Mouse (Mus musculus): Measurements from ENCODE around the gene Itgb2l. TPM values are rescaled to one million over a fixed set of nuclear protein-coding genes. Genes with fewer than 3 reads are reported as not detected.

Gene Itgb2l
- polyA plus RNA-seq, 1 experiment from 2014 or later, result 0.10 TPM

DNA sequence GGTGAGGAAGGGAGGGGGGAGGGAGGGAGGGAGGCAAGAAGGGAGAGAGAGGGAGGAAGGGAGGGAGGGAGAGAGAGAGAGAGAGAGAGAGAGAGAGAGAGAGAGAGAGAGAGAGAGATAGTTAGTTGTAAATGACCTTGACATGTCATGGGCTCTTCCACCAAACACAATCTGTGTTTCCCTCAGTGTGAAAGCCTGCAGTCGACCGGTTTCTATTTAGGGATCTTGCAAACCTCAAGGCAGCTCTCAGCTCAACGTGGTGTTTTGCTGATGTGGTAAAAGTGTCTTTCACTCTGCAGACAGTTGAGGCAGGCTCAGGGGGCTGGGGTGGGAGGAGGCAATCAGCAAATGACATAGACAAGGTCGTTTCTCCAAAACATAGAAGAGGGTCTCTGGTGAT, 37.1 kb downstream of the Itgb2l start:
- Histone ChIP-seq H3K4me2 (ENCODE audit: low read depth, low read length) (no peak overlapping the region), H3K4me3 (ENCODE audit: low read depth, low read length) (no peak overlapping the region), H3K36me3 (ENCODE audit: control insufficient read depth, insufficient read depth, low read length) (no peaks in the 10 kb centered on the region), H3K27me3 (replicated peaks; ENCODE audit: control insufficient read depth, insufficient read depth, low read length) (no peaks in the 10 kb centered on the region), H3K9me3 (ENCODE audit: control insufficient read depth, low read length) (no peaks in the 10 kb centered on the region), H3K4me1 (ENCODE audit: control insufficient read depth, insufficient read depth, low read length) (no peaks in the 10 kb centered on the region), H3K27ac (replicated peaks; ENCODE audit: low read depth, low read length) (no peak overlapping the region), H3K9ac (ENCODE audit: low read depth, low read length) (no peak overlapping the region)
- ATAC-seq (ENCODE audit: low read depth) (no peak), DNase-seq (ENCODE audit: low spot score) (no peak)
- WGBS, result 52% methylated on average over 4 of the region's 4 CpGs

DNA sequence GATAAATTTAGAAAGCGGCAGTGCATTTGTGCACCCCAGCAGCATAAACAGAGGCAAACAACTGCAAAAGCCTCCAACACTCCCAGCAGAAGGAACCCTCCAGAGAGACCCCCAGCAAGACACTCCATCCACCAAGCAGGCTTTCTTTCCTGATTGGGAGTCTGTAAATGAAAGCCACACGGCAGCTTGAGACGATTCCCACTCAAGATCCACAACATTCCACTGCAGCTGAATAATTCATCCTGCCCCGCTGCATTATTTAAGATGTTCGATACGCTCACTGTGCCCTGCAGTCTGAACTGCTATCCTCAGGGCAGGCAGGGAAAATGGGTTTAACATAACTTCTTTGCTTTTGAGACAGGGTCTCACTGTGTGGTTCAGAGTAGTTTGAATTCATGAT, 41.1 kb downstream of the Itgb2l start:
- Histone ChIP-seq H3K27ac (replicated peaks; ENCODE audit: low read depth, low read length) (no peak overlapping the region), H3K9me3 (ENCODE audit: control insufficient read depth, low read length) (no peaks in the 10 kb centered on the region), H3K4me1 (ENCODE audit: control insufficient read depth, insufficient read depth, low read length) (no peaks in the 10 kb centered on the region), H3K9ac (ENCODE audit: low read depth, low read length) (no peak overlapping the region), H3K36me3 (ENCODE audit: control insufficient read depth, insufficient read depth, low read length) (no peaks in the 10 kb centered on the region), H3K4me3 (ENCODE audit: low read depth, low read length) (no peak overlapping the region), H3K27me3 (replicated peaks; ENCODE audit: control insufficient read depth, insufficient read depth, low read length) (no peaks in the 10 kb centered on the region), H3K4me2 (ENCODE audit: low read depth, low read length) (no peak overlapping the region)
- ATAC-seq (ENCODE audit: low read depth), result no peak
- 45% methylated on average over 6 of the region's 6 CpGs for WGBS
- peak; percentile 44 for DNase-seq (ENCODE audit: low spot score)

DNA sequence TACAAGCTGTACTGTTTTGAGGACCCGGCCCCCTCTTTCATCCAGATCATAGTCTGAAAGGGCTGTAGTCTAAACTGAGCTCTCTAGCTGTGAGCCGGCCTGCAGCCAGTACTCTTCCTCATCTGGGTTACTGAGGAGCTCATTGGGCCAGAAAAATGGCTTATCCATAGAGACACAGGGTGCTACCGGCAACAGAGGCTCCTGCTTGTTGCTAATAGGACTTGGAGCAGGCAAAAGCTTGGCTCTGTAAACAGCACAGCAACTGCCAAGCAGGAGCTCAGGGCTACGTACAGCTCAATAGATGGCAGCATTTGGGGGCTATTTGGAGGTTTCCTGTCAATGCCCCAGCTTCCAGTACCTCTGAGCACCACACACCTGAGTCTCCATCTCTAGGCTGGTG, 43.4 kb downstream of the Itgb2l start:
- Histone ChIP-seq H3K27ac (replicated peaks; ENCODE audit: low read depth, low read length) (no peak overlapping the region), H3K27me3 (replicated peaks; ENCODE audit: control insufficient read depth, insufficient read depth, low read length) (no peaks in the 10 kb centered on the region), H3K4me3 (ENCODE audit: low read depth, low read length) (no peak overlapping the region), H3K9me3 (ENCODE audit: control insufficient read depth, low read length) (no peaks in the 10 kb centered on the region), H3K9ac (ENCODE audit: low read depth, low read length) (no peak overlapping the region), H3K4me2 (ENCODE audit: low read depth, low read length) (no peak overlapping the region), H3K4me1 (ENCODE audit: control insufficient read depth, insufficient read depth, low read length) (no peaks in the 10 kb centered on the region), H3K36me3 (ENCODE audit: control insufficient read depth, insufficient read depth, low read length) (no peaks in the 10 kb centered on the region)
- DNase-seq (ENCODE audit: low spot score) (no peak), ATAC-seq (ENCODE audit: low read depth) (no peak)
- WGBS, result 73% methylated on average over 4 of the region's 4 CpGs

DNA sequence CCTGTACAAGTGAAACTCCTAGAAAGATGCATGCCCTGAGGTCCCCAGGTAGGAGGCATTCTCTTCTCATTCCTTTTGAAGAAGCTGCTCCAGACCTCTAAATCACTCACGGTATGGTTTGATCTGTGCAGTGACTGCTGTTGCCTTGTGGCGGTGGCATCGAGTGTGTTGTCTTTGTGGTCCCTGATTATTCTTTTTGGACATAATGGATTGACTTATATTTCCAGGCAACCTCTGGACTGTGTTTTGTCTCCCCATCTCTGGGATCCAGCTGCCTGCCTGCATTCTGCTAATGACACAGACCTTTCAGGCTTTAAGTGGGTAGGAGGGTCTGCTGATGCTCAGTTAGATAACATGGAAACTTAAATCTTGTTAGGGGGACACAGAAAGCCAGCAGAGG, 44.6 kb downstream of the Itgb2l start:
- no peaks in the 10 kb centered on the region for H3K36me3 ChIP-seq (ENCODE audit: control insufficient read depth, insufficient read depth, low read length)
- no peak; the same call in 1 of the 2 replicates for ATAC-seq (ENCODE audit: low read depth)

DNA sequence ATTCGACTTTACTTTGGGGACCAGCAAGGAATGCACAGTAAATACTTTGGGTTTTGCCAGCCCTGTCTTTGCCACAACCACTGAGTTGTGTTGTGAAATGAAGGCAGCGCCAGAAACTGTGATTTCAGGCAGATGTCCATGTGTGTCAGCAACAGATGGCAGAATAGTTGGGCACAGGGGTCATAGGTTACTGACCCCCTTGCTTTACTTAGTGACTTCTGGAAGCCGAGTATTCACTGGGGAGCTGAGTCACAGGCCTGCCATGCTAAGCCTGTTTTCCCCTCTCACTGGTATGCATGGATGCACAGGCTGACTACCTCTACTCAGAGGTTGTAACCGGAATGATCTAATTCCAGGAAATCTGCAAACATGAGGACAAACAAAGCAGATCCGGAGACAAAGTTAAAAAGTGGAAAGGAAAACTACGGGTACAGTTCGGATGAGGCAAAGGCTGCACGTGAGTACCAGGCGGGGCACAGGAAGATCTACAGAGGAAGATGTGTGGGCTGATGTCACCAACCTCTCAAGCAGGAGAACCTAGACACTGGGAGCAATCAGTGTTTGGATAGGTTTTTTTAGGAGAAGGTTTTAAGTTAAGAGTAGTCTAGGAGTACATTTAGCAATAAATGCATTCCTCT, 47.3 kb downstream of the Itgb2l start:
- H3K9me3 ChIP-seq (ENCODE audit: control insufficient read depth, low read length), result no peaks in the 10 kb centered on the region
- H3K27me3 ChIP-seq (replicated peaks; ENCODE audit: control insufficient read depth, insufficient read depth, low read length), result no peaks in the 10 kb centered on the region
- H3K9ac ChIP-seq (ENCODE audit: low read depth, low read length), result no peak overlapping the region
- ATAC-seq (ENCODE audit: low read depth) (no peak), DNase-seq (ENCODE audit: low spot score) (peak; percentile 3)
- no peak overlapping the region for H3K27ac ChIP-seq (replicated peaks; ENCODE audit: low read depth, low read length)
- no peak overlapping the region for H3K4me2 ChIP-seq (ENCODE audit: low read depth, low read length)
- no peaks in the 10 kb centered on the region for H3K4me1 ChIP-seq (ENCODE audit: control insufficient read depth, insufficient read depth, low read length)
- no peak overlapping the region for H3K4me3 ChIP-seq (ENCODE audit: low read depth, low read length)
- no peaks in the 10 kb centered on the region for H3K36me3 ChIP-seq (ENCODE audit: control insufficient read depth, insufficient read depth, low read length)
- WGBS, result 54% methylated on average over 9 of the region's 9 CpGs

More for the DNA sequence above, 44.6 kb downstream of the Itgb2l start:
- Histone ChIP-seq H3K4me2 (ENCODE audit: low read depth, low read length) (no peak overlapping the region), H3K4me3 (ENCODE audit: low read depth, low read length) (no peak overlapping the region), H3K27me3 (replicated peaks; ENCODE audit: control insufficient read depth, insufficient read depth, low read length) (no peaks in the 10 kb centered on the region), H3K4me1 (ENCODE audit: control insufficient read depth, insufficient read depth, low read length) (no peaks in the 10 kb centered on the region), H3K27ac (replicated peaks; ENCODE audit: low read depth, low read length) (no peak overlapping the region), H3K9ac (ENCODE audit: low read depth, low read length) (no peak overlapping the region), H3K9me3 (ENCODE audit: control insufficient read depth, low read length) (no peaks in the 10 kb centered on the region)
- 82% methylated on average over 3 of the region's 3 CpGs for WGBS
- no peak for DNase-seq (ENCODE audit: low spot score)

DNA sequence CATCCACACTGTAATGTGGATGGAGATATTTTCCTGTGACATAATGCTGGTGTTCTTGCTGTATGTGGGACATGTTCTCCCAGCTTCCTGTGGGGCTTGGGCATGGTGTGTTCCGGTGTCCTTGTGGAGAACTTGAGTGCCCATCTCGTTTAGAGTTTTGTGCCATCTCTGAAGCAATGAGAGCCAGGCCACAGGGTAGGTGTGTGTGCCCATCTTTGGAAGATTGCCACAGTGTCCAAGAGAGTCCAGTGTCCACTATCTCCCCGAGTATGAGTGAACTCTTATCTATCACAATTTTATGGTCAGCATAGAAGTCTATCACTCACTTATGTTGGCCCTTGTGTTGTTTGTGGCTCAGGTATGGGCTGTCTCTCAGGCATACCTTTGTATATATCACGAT, 47.9 kb downstream of the Itgb2l start:
- no peak for DNase-seq (ENCODE audit: low spot score)
- H3K4me3 ChIP-seq (ENCODE audit: low read depth, low read length), result no peak overlapping the region
- H3K27ac ChIP-seq (replicated peaks; ENCODE audit: low read depth, low read length), result no peak overlapping the region
- H3K4me2 ChIP-seq (ENCODE audit: low read depth, low read length), result no peak overlapping the region
- 73% methylated on average over 4 of the region's 4 CpGs for WGBS
- H3K9ac ChIP-seq (ENCODE audit: low read depth, low read length), result no peak overlapping the region
- H3K27me3 ChIP-seq (replicated peaks; ENCODE audit: control insufficient read depth, insufficient read depth, low read length), result no peaks in the 10 kb centered on the region
- ATAC-seq (ENCODE audit: low read depth), result no peak
- H3K36me3 ChIP-seq (ENCODE audit: control insufficient read depth, insufficient read depth, low read length), result no peaks in the 10 kb centered on the region
- H3K4me1 ChIP-seq (ENCODE audit: control insufficient read depth, insufficient read depth, low read length), result no peaks in the 10 kb centered on the region
- H3K9me3 ChIP-seq (ENCODE audit: control insufficient read depth, low read length), result no peaks in the 10 kb centered on the region

DNA sequence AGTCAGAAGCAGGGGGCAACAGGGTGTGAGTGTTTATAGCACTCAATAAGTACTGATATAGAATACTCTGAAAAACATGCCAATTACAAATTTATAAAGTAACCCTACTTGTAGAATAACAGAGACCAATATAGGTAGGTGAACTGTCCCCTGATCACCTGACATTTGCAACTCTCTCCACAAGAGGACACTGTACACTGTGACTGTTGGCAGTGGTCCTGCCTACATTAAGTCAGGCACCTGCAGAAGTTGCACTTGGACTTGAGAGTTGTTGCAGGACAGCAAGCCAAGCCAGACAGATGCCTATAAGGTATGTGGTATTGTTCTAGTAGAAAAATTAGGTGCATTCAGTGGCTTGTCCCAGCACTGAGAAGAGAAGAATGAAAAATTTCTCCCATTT, 52.3 kb downstream of the Itgb2l start:
- Histone ChIP-seq H3K27ac (replicated peaks; ENCODE audit: low read depth, low read length) (no peak overlapping the region), H3K4me2 (ENCODE audit: low read depth, low read length) (no peak overlapping the region), H3K4me1 (ENCODE audit: control insufficient read depth, insufficient read depth, low read length) (no peaks in the 10 kb centered on the region), H3K27me3 (replicated peaks; ENCODE audit: control insufficient read depth, insufficient read depth, low read length) (no peaks in the 10 kb centered on the region), H3K9ac (ENCODE audit: low read depth, low read length) (no peak overlapping the region), H3K9me3 (ENCODE audit: control insufficient read depth, low read length) (no peaks in the 10 kb centered on the region), H3K36me3 (ENCODE audit: control insufficient read depth, insufficient read depth, low read length) (no peaks in the 10 kb centered on the region), H3K4me3 (ENCODE audit: low read depth, low read length) (no peak overlapping the region)
- no peak for ATAC-seq (ENCODE audit: low read depth)
- DNase-seq (ENCODE audit: low spot score), result no peak

DNA sequence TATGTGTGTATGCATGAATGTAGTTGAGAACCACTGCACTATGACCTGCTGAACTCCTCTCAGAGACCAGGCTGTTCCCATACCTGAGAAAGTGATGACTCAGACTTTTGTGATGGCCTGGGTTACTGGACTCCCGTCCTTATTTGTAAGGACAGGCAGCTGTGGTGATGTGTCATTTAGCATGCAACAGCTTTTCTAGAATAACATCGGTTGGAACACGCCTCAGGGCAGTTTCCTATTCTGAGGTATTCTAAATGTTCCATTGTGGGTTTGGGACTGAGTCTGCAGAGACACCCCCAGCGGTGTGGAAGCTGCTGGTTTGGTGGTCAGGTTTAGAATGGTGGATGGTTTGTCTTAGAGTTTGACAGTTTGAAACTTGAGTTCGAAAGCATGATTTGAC, 54.9 kb downstream of the Itgb2l start:
- DNase-seq (ENCODE audit: low spot score), result no peak
- Histone ChIP-seq H3K4me2 (ENCODE audit: low read depth, low read length) (no peak overlapping the region), H3K27me3 (replicated peaks; ENCODE audit: control insufficient read depth, insufficient read depth, low read length) (no peaks in the 10 kb centered on the region), H3K36me3 (ENCODE audit: control insufficient read depth, insufficient read depth, low read length) (no peaks in the 10 kb centered on the region), H3K9ac (ENCODE audit: low read depth, low read length) (no peak overlapping the region), H3K27ac (replicated peaks; ENCODE audit: low read depth, low read length) (no peak overlapping the region), H3K4me3 (ENCODE audit: low read depth, low read length) (no peak overlapping the region), H3K9me3 (ENCODE audit: control insufficient read depth, low read length) (no peaks in the 10 kb centered on the region), H3K4me1 (ENCODE audit: control insufficient read depth, insufficient read depth, low read length) (no peaks in the 10 kb centered on the region)
- 62% methylated on average over 5 of the region's 5 CpGs for WGBS
- ATAC-seq (ENCODE audit: low read depth), result no peak

DNA sequence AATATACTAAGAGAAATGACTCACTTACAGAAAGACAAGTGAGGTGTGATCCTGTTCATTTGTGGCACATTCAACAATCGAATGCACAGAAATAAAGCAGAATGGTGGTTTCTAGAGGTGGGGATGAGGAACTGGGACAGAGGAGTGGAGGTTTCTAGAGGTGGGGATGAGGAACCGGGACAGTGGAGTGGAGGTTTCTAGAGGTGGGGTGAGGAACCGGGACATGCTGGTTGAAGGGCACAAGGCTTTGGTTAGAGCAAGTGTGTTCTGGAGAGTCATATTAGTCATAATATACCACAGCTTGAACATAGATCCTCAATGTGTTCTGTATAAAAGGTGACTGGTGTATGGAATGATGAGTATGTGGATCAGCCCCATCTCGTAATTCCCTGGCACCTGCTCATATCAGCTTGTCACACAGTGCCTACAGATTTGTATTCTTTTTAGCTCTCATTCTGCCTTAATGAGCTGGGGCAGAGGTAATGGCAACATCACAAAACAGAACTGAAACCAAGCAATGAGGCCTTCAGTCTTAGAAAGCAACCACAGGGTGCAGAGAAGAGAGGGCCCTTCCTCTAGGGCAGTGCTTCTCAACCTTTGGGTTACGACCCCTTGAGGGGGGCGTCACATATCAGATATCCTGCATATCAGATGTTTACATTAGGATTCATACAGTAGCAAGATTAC, 55.6 kb downstream of the Itgb2l start:
- H3K36me3 ChIP-seq (ENCODE audit: control insufficient read depth, insufficient read depth, low read length), result no peaks in the 10 kb centered on the region
- no peaks in the 10 kb centered on the region for H3K27me3 ChIP-seq (replicated peaks; ENCODE audit: control insufficient read depth, insufficient read depth, low read length)
- 87% methylated on average over 6 of the region's 6 CpGs for WGBS
- H3K4me3 ChIP-seq (ENCODE audit: low read depth, low read length), result no peak overlapping the region
- no peak overlapping the region for H3K4me2 ChIP-seq (ENCODE audit: low read depth, low read length)
- DNase-seq (ENCODE audit: low spot score), result no peak
- H3K4me1 ChIP-seq (ENCODE audit: control insufficient read depth, insufficient read depth, low read length), result no peaks in the 10 kb centered on the region
- no peak overlapping the region for H3K27ac ChIP-seq (replicated peaks; ENCODE audit: low read depth, low read length)
- H3K9me3 ChIP-seq (ENCODE audit: control insufficient read depth, low read length), result no peaks in the 10 kb centered on the region
- H3K9ac ChIP-seq (ENCODE audit: low read depth, low read length), result no peak overlapping the region
- ATAC-seq (ENCODE audit: low read depth), result no peak

Measured in embryonic facial prominence, embryonic 14.5 days (tissue).